Mouse (Mus musculus) hindbrain, postnatal 0 days (tissue): ENCODE results near the gene Ercc6l. TPM values are rescaled to one million over a fixed set of nuclear protein-coding genes. Genes with fewer than 3 reads are reported as not detected.

ENCODE experiments used
- ATAC-seq: fragments of 200-750 bp; cut with Nextera tagmentation; 2 replicates; pipeline ENCODE4 v1.8.0; 2017; ENCODE audit warnings: mild to moderate bottlenecking, moderate TSS enrichment, moderate library complexity
- DNase-seq: peaks from one replicate; pipeline ENCODE4 v3.0.0-alpha.2; 2015; ENCODE audit warnings: low spot score
- H3K27ac ChIP-seq: fragments of 300-500 bp; sonication (generic); 2 replicates; pipeline ENCODE4 v1.5.1; 2014; ENCODE audit warnings: mild to moderate bottlenecking
- H3K27me3 ChIP-seq: fragments of 300-500 bp; sonication (generic); 2 replicates; pipeline ENCODE4 v1.6.1; 2014; ENCODE audit warnings: low read length, mixed read lengths; ENCODE audit not compliant: insufficient read depth
- H3K36me3 ChIP-seq: fragments of 300-500 bp; sonication (generic); 2 replicates; pipeline ENCODE4 v1.6.1; 2014; ENCODE audit warnings: low read length, mixed read lengths; ENCODE audit not compliant: insufficient read depth
- H3K4me1 ChIP-seq: fragments of 300-500 bp; sonication (generic); 2 replicates; pipeline ENCODE4 v1.6.1; 2014; ENCODE audit warnings: antibody characterized with exemption, low read length, mixed read lengths; ENCODE audit not compliant: insufficient read depth
- H3K4me2 ChIP-seq: fragments of 300-500 bp; sonication (generic); 2 replicates; pipeline ENCODE4 v1.6.1; 2014; ENCODE audit warnings: low read depth, mild to moderate bottlenecking, low read length, moderate library complexity, mixed read lengths
- H3K4me3 ChIP-seq: fragments of 300-500 bp; sonication (generic); 2 replicates; pipeline ENCODE4 v1.5.1; 2014; ENCODE audit warnings: low read length
- H3K9ac ChIP-seq: fragments of 300-500 bp; sonication (generic); replicated peaks from 2 replicates; pipeline ENCODE4 v1.6.1; 2014; ENCODE audit warnings: mild to moderate bottlenecking, low read length, moderate library complexity, mixed read lengths
- H3K9me3 ChIP-seq: fragments of 300-500 bp; sonication (generic); 2 replicates; pipeline ENCODE4 v1.6.1; 2016; ENCODE audit warnings: low read length, mixed read lengths
- CTCF ChIP-seq: IDR thresholded peaks from 2 replicates; pipeline ENCODE4 v1.5.1; 2016; ENCODE audit warnings: antibody characterized with exemption, control low read depth, low read depth
- WGBS: fragments of 180-500 bp; shearing (Covaris S2); extraction: QIAGEN DNeasy Blood & Tissue Kit; methylation state at CpG from one replicate; pipeline ENCODE4 v1.1.7; 2014; 5-methylcytosine and 5-hydroxymethylcytosine counted together
- polyA plus RNA-seq: library from polyadenylated mRNA; unstranded; fragments of >200 nt; fragmentation: Nextera tagmentation; extraction: Ambion mirVana; gene quantifications from 2 replicates; pipeline ENCODE4 v1.2.1, GENCODE M21; 2015
- total RNA-seq: library from RNA; depleted of rRNA; stranded (reverse); fragments of >200 nt; gene quantifications from 2 replicates; pipeline ENCODE4 v1.2.3, GENCODE M21; 2014

Ercc6l gene
- total and polyA plus RNA-seq, 2 experiments from 2014 or later: 0.90 to 1.8 TPM

- no peaks in the 10 kb centered on the region for H3K36me3 ChIP-seq
- H3K4me1 ChIP-seq: no peaks in the 10 kb centered on the region
- ATAC-seq (no peak), DNase-seq (no peak)
- WGBS: 42% methylated on average over 2 of the region's 2 CpGs
- no peak overlapping the region for H3K9ac ChIP-seq
- H3K4me3 ChIP-seq: no peak overlapping the region
- H3K9me3 ChIP-seq: no peaks in the 10 kb centered on the region
- H3K4me2 ChIP-seq: no peak overlapping the region
- peak; percentile 14; the same call in 1 of the 2 replicates for TF ChIP-seq CTCF
- no peaks in the 10 kb centered on the region for H3K27me3 ChIP-seq
- no peak overlapping the region for H3K27ac ChIP-seq
These were observed 6.2 kb upstream of the Ercc6l start for GRCm38 (mm10) chrX:102163096-102163495.

DNA sequence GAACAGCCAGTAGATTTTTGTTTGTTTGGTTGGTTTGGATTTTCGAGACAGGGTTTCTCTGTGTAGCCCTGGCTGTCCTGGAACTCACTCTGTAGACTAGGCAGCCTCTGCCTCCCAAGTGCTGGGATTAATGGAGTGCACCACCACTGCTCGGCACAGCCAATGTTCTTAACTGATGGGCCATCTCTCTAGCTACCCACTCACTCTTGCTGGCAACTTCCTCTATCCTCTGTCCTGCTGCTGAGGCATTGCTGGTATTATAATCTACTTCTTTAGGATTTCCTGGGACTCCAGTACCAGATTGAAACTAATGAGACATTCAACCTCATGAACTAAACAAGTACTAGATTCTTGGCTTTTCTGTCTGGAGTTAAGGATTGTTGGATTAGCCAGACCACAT lies 3.6 kb upstream of the Ercc6l start:
- H3K9ac ChIP-seq: no peak overlapping the region
- H3K27me3 ChIP-seq: no peaks in the 10 kb centered on the region
- no peak overlapping the region for H3K4me3 ChIP-seq
- ATAC-seq: no peak
- no peaks in the 10 kb centered on the region for H3K36me3 ChIP-seq
- no peak for DNase-seq
- no peak overlapping the region for H3K4me2 ChIP-seq
- no peaks in the 10 kb centered on the region for H3K9me3 ChIP-seq
- no peak for TF ChIP-seq CTCF
- H3K27ac ChIP-seq: no peak overlapping the region
- H3K4me1 ChIP-seq: no peaks in the 10 kb centered on the region
- 72% methylated on average over 2 of the region's 2 CpGs for WGBS

DNA sequence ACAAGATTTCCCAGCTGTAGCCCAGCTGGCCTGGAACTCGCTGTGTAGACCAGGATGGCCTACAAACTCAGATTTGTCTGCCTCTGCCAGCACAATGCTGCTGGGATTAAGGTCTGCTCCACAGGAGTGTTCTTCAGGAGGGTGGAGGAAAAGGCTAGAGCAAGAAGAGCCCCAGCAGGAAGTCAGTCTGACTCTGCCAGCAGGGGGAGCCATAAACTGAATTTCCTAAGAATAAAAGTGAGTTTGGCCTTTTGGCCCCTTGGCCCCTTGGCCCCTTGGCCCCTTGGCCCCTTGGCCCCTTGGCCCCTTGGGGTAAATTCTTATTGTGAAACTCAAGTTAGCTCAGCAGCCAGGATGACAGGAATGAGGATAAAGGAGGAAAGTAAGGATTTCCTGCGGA lies 2.9 kb upstream of the Ercc6l start:
- peak; percentile 37; the same call in 1 of the 2 replicates for TF ChIP-seq CTCF
- DNase-seq: no peak
- WGBS: 53% methylated on average over 2 of the region's 2 CpGs
- Histone ChIP-seq H3K27me3 (no peaks in the 10 kb centered on the region), H3K9me3 (no peaks in the 10 kb centered on the region), H3K9ac (no peak overlapping the region), H3K4me2 (no peak overlapping the region), H3K4me1 (no peaks in the 10 kb centered on the region), H3K4me3 (no peak overlapping the region), H3K36me3 (no peaks in the 10 kb centered on the region), H3K27ac (no peak overlapping the region)
- no peak for ATAC-seq

DNA sequence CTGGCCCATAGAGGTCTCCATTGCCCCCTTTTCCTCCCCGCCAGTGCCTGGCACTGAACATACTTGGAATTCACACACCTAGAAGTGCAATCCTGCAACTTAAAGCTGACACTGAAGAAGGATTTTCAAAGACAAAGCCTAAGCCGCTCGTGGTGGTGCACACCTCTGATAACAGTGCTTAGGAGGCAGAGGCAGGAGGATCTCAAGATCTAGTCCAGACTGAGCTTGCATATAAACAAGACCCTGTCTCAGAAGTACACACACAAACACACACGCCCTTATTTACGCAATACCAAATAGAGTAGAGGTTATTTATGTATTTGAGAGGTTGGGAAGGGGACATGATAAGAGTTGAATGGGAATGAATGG lies 516 bp upstream of the Ercc6l start:
- H3K27ac ChIP-seq: peak overlapping the region; percentile 58; the same call in 1 of the 2 replicates
- 0 out of 2 replicates have a peak overlapping the region, but pooled peaks have one; percentile 13 for H3K9ac ChIP-seq

DNA sequence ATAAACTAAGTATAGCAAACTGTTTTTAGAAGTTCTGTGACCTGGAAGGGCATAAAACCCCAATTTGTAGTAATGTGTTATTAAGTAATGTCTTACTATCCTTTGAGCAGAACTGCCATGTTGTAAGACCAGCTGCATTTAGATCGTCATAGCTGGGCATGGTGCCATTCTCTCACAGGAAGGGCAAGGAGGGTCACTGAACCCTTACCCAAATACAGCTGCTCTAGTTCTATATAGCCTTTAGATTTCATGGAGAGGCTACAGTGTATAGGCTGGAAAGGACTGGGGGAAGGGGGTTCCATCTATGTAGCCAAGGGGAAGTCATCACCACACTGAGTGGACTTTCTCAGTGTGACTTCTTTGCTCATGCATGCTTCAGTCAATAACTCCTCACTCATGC lies 15.7 kb downstream of the Ercc6l start:
- Histone ChIP-seq H3K9me3 (no peaks in the 10 kb centered on the region), H3K27ac (no peak overlapping the region), H3K4me2 (no peak overlapping the region), H3K27me3 (no peaks in the 10 kb centered on the region), H3K36me3 (no peaks in the 10 kb centered on the region), H3K4me3 (no peak overlapping the region), H3K9ac (no peak overlapping the region), H3K4me1 (no peaks in the 10 kb centered on the region)
- 76% methylated on average over 1 of the region's 1 CpGs for WGBS
- no peak for TF ChIP-seq CTCF
- no peak for ATAC-seq
- DNase-seq: no peak

More for the DNA sequence above, 516 bp upstream of the Ercc6l start:
- Histone ChIP-seq H3K4me2 (peak overlapping the region; percentile 43), H3K36me3 (no peaks in the 10 kb centered on the region), H3K4me1 (no peaks in the 10 kb centered on the region), H3K9me3 (no peaks in the 10 kb centered on the region), H3K27me3 (no peaks in the 10 kb centered on the region), H3K4me3 (peak overlapping the region; percentile 42)
- DNase-seq: no peak
- peak; percentile 24; the same call in 1 of the 2 replicates for TF ChIP-seq CTCF
- 56% methylated on average over 5 of the region's 5 CpGs for WGBS
- no peak for ATAC-seq

GRCm38 (mm10) chrX:102121321-102121720 lies 35.6 kb downstream of the Ercc6l start:
- DNase-seq (no peak), ATAC-seq (no peak)
- no peak for TF ChIP-seq CTCF
- no peak overlapping the region for H3K4me3 ChIP-seq
- H3K9ac ChIP-seq: no peak overlapping the region
- no peak overlapping the region for H3K4me2 ChIP-seq
- H3K9me3 ChIP-seq: no peaks in the 10 kb centered on the region
- WGBS: 73% methylated on average over 2 of the region's 2 CpGs
- H3K27ac ChIP-seq: no peak overlapping the region
- no peaks in the 10 kb centered on the region for H3K4me1 ChIP-seq
- no peaks in the 10 kb centered on the region for H3K36me3 ChIP-seq
- no peaks in the 10 kb centered on the region for H3K27me3 ChIP-seq

DNA sequence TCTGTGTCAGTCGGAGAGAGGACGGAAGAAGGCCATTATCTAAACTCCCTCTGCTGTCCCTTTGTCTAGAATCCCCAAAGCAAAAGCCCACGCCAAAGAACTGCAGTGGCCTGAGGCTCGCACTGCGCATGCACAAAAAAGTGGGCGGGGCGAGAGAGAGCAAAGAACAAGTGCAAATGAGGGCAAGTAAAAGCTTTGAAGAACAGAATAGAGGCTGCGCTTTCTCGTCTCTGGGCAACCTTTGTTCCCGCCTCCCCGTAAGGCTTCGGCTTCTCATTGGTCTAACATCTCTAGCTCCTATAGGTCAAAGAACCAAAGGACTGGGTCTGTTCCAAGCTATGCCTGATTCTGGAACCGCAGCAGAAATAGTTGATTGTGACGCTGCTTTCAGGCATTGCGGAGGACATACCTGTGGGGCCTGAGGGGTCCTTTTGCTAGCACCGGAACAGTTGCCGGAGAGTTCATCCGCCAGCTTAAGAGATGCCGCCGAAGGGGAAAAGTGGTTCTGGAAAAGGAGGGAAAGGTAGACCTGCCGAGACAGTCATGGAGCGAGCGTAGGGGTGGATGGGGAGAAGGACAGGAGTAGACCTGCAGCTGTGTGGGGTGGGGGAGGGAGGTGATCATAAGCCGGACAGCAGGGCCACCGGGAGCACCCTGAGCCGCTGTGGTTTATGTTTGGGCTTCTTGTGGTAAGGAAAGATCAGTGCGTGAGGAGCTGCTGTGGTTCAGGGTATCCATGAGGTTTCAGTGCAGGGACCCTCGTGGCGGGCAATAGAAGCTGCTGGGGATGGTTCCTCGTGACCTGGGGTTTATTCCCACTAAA lies 37.6 kb downstream of the Ercc6l start, which contains the start of gene Pin4:
TSS of gene Pin4 (plus strand) at position 406 of the 823 bp plus-strand sequence.
- H3K9ac ChIP-seq: peak within 1 kb of the TSS; percentile 56
- peak; percentile 99 for ATAC-seq
- TF ChIP-seq CTCF: peak; percentile 51
- peak; percentile 96 for DNase-seq
- no peaks in the 10 kb centered on the region for H3K27me3 ChIP-seq
- peak within 1 kb of the TSS; percentile 63 for H3K4me2 ChIP-seq
- peak within 1 kb of the TSS; percentile 51 for H3K4me3 ChIP-seq
- no peaks in the 10 kb centered on the region for H3K36me3 ChIP-seq
- 24% methylated on average over 30 of the region's 30 CpGs for WGBS
- H3K9me3 ChIP-seq: no peaks in the 10 kb centered on the region
- no peaks in the 10 kb centered on the region for H3K4me1 ChIP-seq
- peak within 1 kb of the TSS; percentile 60 for H3K27ac ChIP-seq
